Mouse (Mus musculus) heart, adult 2 months (tissue): ENCODE results near the gene Inip.

ENCODE experiments used
- CTCF ChIP-seq: fragments of 200-600 bp; IDR thresholded peaks from 2 replicates; pipeline ENCODE4 v1.8.1; 2022; ENCODE audit warnings: antibody characterized with exemption, mild to moderate bottlenecking, moderate library complexity
- POLR2A ChIP-seq: fragments of 200-500 bp; IDR thresholded peaks from 2 replicates; pipeline ENCODE4 v1.6.1; 2011; ENCODE audit warnings: mild to moderate bottlenecking, low read depth, low read length, control low read depth; ENCODE audit not compliant: insufficient read depth

GRCm38 (mm10) chr4:59829072-59829471 is 27.7 kb upstream of the Inip start:
- no peak for TF ChIP-seq CTCF
- no peak for TF ChIP-seq POLR2A
